In genomic region chr11:68593247-68593646, GRCm38 (mm10) we compare ENCODE assay signal across 31 mouse cellular contexts. TPM values are rescaled to one million over a fixed set of nuclear protein-coding genes. Genes with fewer than 3 reads are reported as not detected.
DNase-seq lines count a peak whose midpoint lies in the region; ATAC-seq and TF ChIP-seq lines count a peak whose summit lies in the region.
"Had no signal": no experiment of that assay in that cellular context is flagged by ENCODE, and none has a peak within 500 bp of the region (broad histone marks: within the 10 kb centered on the region; RNA-seq: fewer than 3 reads in every experiment).

No protein-coding gene starts in this region.

- peaks cover 40% of the 10 kb centered on the region for H3K4me1 ChIP-seq in heart, embryonic 11.5 days (ENCODE audit: control insufficient read depth, insufficient read depth, low read length)
- H3K4me1 ChIP-seq in heart, embryonic 16.5 days (ENCODE audit: control insufficient read depth, insufficient read depth, low read length), result peaks cover 15% of the 10 kb centered on the region
- H3K4me1 ChIP-seq in lung, adult 2 months (ENCODE audit: control insufficient read depth, insufficient read depth, low read length), result no peaks in the 10 kb centered on the region
- H3K4me1 ChIP-seq: midbrain, embryonic 15.5 days; neural tube, embryonic 15.5 days had no signal

- no peak overlapping the region for H3K4me3 ChIP-seq in heart, embryonic 11.5 days (ENCODE audit: low read depth, low read length)
- H3K4me3 ChIP-seq in heart, embryonic 16.5 days (ENCODE audit: low read length), result no peak overlapping the region
- H3K4me3 ChIP-seq in lung, adult 2 months (replicated peaks; ENCODE audit: extremely low read depth, low read depth, low read length), result no peak overlapping the region
- H3K4me3 ChIP-seq: gastrocnemius, adult 2 months; layer of hippocampus, adult 2 months; left cerebral cortex, adult 2 months; liver, embryonic 12.5 days; midbrain, embryonic 15.5 days; neural tube, embryonic 15.5 days had no signal

- DNase-seq in heart, postnatal 10 days, result no peak
- DNase-seq in heart, postnatal 4 days, result no peak
- peak; percentile 33 for DNase-seq in ovary, postnatal 36 days (ENCODE audit: low spot score)
- no peak for DNase-seq in ovary, postnatal 14 days (ENCODE audit: low spot score)
- peak; percentile 56 for DNase-seq in yolk sac, embryonic 10.5 days (ENCODE audit: low spot score)
- DNase-seq in lung, adult 2 months, result no peak
- DNase-seq: adrenal gland, postnatal 10 days; cerebellum, adult 8-10 months; cerebellum, postnatal 25 days; gastrocnemius, adult 2 months; gastrocnemius, postnatal 36 days; heart, postnatal 14 days; kidney, adult 11 months; kidney, postnatal 36 days; liver, postnatal 0 days had no signal

- H3K9me3 ChIP-seq in heart, embryonic 11.5 days (replicated peaks; ENCODE audit: control insufficient read depth, low read length), result no peaks in the 10 kb centered on the region
- H3K9me3 ChIP-seq in heart, embryonic 16.5 days (replicated peaks; ENCODE audit: control insufficient read depth, low read length), result no peaks in the 10 kb centered on the region
- H3K9me3 ChIP-seq: liver, embryonic 12.5 days; midbrain, embryonic 15.5 days; neural tube, embryonic 15.5 days had no signal

- no peak for ATAC-seq in heart, embryonic 11.5 days (replicated peaks; ENCODE audit: insufficient number of reproducible peaks, low FRiP score, low TSS enrichment)
- peak; percentile 71 for ATAC-seq in heart, embryonic 16.5 days (replicated peaks; ENCODE audit: extremely low read depth, insufficient read depth, low FRiP score)
- ATAC-seq: forebrain, embryonic 14.5 days; inflammation-experienced regulatory T-cells, adult 6 months; liver, embryonic 12.5 days; liver, postnatal 0 days; lung, postnatal 0 days; midbrain, embryonic 15.5 days; Patski had no signal

- H3K4me2 ChIP-seq in heart, embryonic 11.5 days, result no peak overlapping the region
- no peak overlapping the region for H3K4me2 ChIP-seq in heart, embryonic 16.5 days (ENCODE audit: low read depth, low read length)
- H3K4me2 ChIP-seq: hindbrain, embryonic 14.5 days; liver, embryonic 12.5 days; midbrain, embryonic 15.5 days; neural tube, embryonic 15.5 days had no signal

- TF ChIP-seq POLR2A in lung, adult 2 months (IDR thresholded peaks at IDR 0.05; ENCODE audit: borderline replicate concordance, extremely low read depth, low read depth, low read length), result no peak

- H3K36me3 ChIP-seq in heart, embryonic 11.5 days (ENCODE audit: control insufficient read depth, insufficient read depth, low read length), result no peaks in the 10 kb centered on the region
- H3K36me3 ChIP-seq in heart, embryonic 16.5 days (ENCODE audit: control insufficient read depth, insufficient read depth), result no peaks in the 10 kb centered on the region
- H3K36me3 ChIP-seq: liver, embryonic 12.5 days; midbrain, embryonic 15.5 days; neural tube, embryonic 15.5 days had no signal

- intact Hi-C loops in heart, postnatal 10 days (cut with DNase I), result no loop called here

- no peak for TF ChIP-seq CTCF in lung, adult 2 months (IDR thresholded peaks at IDR 0.05; ENCODE audit: insufficient read depth, low read length)

- H3K9ac ChIP-seq in heart, embryonic 11.5 days (ENCODE audit: low read depth, low read length), result no peak overlapping the region; the same call in 1 of the 2 replicates
- H3K9ac ChIP-seq in heart, embryonic 16.5 days (ENCODE audit: low read length), result no peak overlapping the region
- H3K9ac ChIP-seq: hindbrain, embryonic 14.5 days; liver, embryonic 12.5 days; liver, postnatal 0 days; midbrain, embryonic 15.5 days; neural tube, embryonic 15.5 days had no signal

- H3K27ac ChIP-seq in heart, embryonic 11.5 days (ENCODE audit: low read depth, low read length), result peak overlapping the region; percentile 70
- peak overlapping the region; percentile 13 for H3K27ac ChIP-seq in heart, embryonic 16.5 days (ENCODE audit: low read length)
- H3K27ac ChIP-seq: gastrocnemius, adult 2 months; hindbrain, embryonic 14.5 days; layer of hippocampus, adult 2 months; left cerebral cortex, adult 2 months; liver, embryonic 12.5 days; macrophage; midbrain, embryonic 15.5 days; neural tube, embryonic 15.5 days had no signal

- no peaks in the 10 kb centered on the region for H3K27me3 ChIP-seq in heart, embryonic 11.5 days (ENCODE audit: control insufficient read depth, insufficient read depth, low read length)
- H3K27me3 ChIP-seq in heart, embryonic 16.5 days (ENCODE audit: control insufficient read depth, insufficient read depth, low read length), result no peaks in the 10 kb centered on the region
- H3K27me3 ChIP-seq: neural tube, embryonic 15.5 days; Patski had no signal

- WGBS in heart, embryonic 11.5 days (ENCODE audit: insufficient replicate concordance), result 26% methylated on average over 3 of the region's 3 CpGs
- WGBS in heart, embryonic 16.5 days, result 37% methylated on average over 3 of the region's 3 CpGs
- WGBS in lung, adult 2 months, result 79% methylated on average over 3 of the region's 3 CpGs

RNA-seq across cellular contexts. Expression of gene Ccdc42, which starts 6.4 kb away (rescaled TPM):
- 0.29 and 0.58 TPM in 2 replicates for polyA plus RNA-seq in heart, embryonic 11.5 days (2014; fragmentation: Nextera tagmentation; extraction: Ambion mirVana)
- total RNA-seq in heart, postnatal 10 days (2021), result under 1 TPM; 0.24 to 0.47 TPM
- 1.1 and 1.5 TPM in 2 replicates for polyA plus RNA-seq in heart, embryonic 16.5 days (2015; fragmentation: Nextera tagmentation; extraction: Ambion mirVana)
- under 1 TPM in 1 of 2 experiments, not detected in 1; 0.25 TPM for total RNA-seq in heart, postnatal 4 days (2021)
- 5.0 and 8.5 TPM in 2 replicates for polyA plus RNA-seq in lung, adult 2 months (2012; rRNA removed)
- total RNA-seq: gastrocnemius, adult 2 months; gastrocnemius, postnatal 36 days; heart, postnatal 14 days; megakaryocyte-erythroid progenitor cell, adult 5-6 weeks; MEL had no signal
- polyA plus RNA-seq: inflammation-experienced regulatory T-cells, adult 6 months; liver, postnatal 0 days; macrophage; Patski had no signal

RNA-seq across cellular contexts. Expression of gene Mfsd6l, which starts 37.3 kb away (rescaled TPM):
- 0.17 TPM in 1 of 2 replicates, not detected in the other for polyA plus RNA-seq in heart, embryonic 11.5 days (2014; fragmentation: Nextera tagmentation; extraction: Ambion mirVana)
- under 1 TPM; 0.27 to 0.31 TPM for total RNA-seq in heart, postnatal 10 days (2021)
- polyA plus RNA-seq in heart, embryonic 16.5 days (2015; fragmentation: Nextera tagmentation; extraction: Ambion mirVana), result 0.17 and 0.39 TPM in 2 replicates
- total RNA-seq in heart, postnatal 4 days (2021), result under 1 TPM; 0.36 to 0.60 TPM
- polyA plus RNA-seq in lung, adult 2 months (2012; rRNA removed), result 3.4 and 4.3 TPM in 2 replicates
- total RNA-seq: gastrocnemius, postnatal 36 days; left cerebral cortex, adult 2 months; left cerebral cortex, postnatal 25 days; megakaryocyte-erythroid progenitor cell, adult 5-6 weeks; MEL had no signal
- polyA plus RNA-seq: forebrain, embryonic 14.5 days; hindbrain, embryonic 14.5 days; inflammation-experienced regulatory T-cells, adult 6 months; liver, embryonic 12.5 days; macrophage; midbrain, embryonic 15.5 days; neural tube, embryonic 15.5 days had no signal

Comparison
In these comparisons a context has a peak if more than half of its experiments do, and no peak if none do; other contexts are left out.
1. DNase-seq: peak in ovary, postnatal 36 days (single experiment) and yolk sac, embryonic 10.5 days (single experiment); none in heart, postnatal 10 days (0 of 2), heart, postnatal 4 days (single experiment), ovary, postnatal 14 days (single experiment) and lung, adult 2 months (single experiment).